Mouse (Mus musculus): ENCODE results near the gene Cd177. TPM values are rescaled to one million over a fixed set of nuclear protein-coding genes. Genes with fewer than 3 reads are reported as not detected.

Gene Cd177
- 20.4 and 31.4 TPM in 2 replicates for polyA plus RNA-seq (2012; rRNA removed)

GRCm38 (mm10) chr7:24760211-24760610 lies at the start of gene Cd177:
Gene Cd177 (minus strand): TSS chr7:24760311.

GRCm38 (mm10) chr7:24776918-24777317 lies 16.8 kb upstream of the Cd177 start, which contains the start of gene Ceacam10:
Gene Ceacam10 (plus strand): TSS chr7:24777206.

GRCm38 (mm10) chr7:24726808-24727207 lies 33.3 kb downstream of the Cd177 start, which contains the start of gene Gm4763:
Gene Gm4763 (minus strand): TSS chr7:24726908.

GRCm38 (mm10) chr7:24708832-24709292 lies 51.2 kb downstream of the Cd177 start, which contains the start of gene BC049730:
Gene BC049730 (plus strand): TSS chr7:24709242.

Other genes starting within 250 kb of the Cd177 start
- gene AC161166.1, start 247.9 kb downstream of the Cd177 start, polyA plus RNA-seq (2012; rRNA removed), result not detected in 2 replicates
- 2.9 and 3.0 TPM in 2 replicates for gene Irgq, start 229.6 kb downstream of the Cd177 start, polyA plus RNA-seq (2012; rRNA removed)
- gene Pinlyp, start 214.2 kb downstream of the Cd177 start, polyA plus RNA-seq (2012; rRNA removed), result 0.06 and 0.13 TPM in 2 replicates
- 18.1 and 22.4 TPM in 2 replicates for gene Xrcc1, start 214.0 kb downstream of the Cd177 start, polyA plus RNA-seq (2012; rRNA removed)
- 19.2 and 23.2 TPM in 2 replicates for gene Ethe1, start 172.8 kb downstream of the Cd177 start, polyA plus RNA-seq (2012; rRNA removed)
- 0.02 and 0.05 TPM in 2 replicates for gene Zfp575, start 172.7 kb downstream of the Cd177 start, polyA plus RNA-seq (2012; rRNA removed)
- 1.6 and 1.8 TPM in 2 replicates for gene Phldb3, start 149.5 kb downstream of the Cd177 start, polyA plus RNA-seq (2012; rRNA removed)
- gene Lypd3, start 123.8 kb downstream of the Cd177 start, polyA plus RNA-seq (2012; rRNA removed), result 0.01 and 0.02 TPM in 2 replicates
- not detected in 2 replicates for gene Tex101, start 83.6 kb downstream of the Cd177 start, polyA plus RNA-seq (2012; rRNA removed)
- gene BC049730, start 51.1 kb downstream of the Cd177 start, polyA plus RNA-seq (2012; rRNA removed), result not detected in 2 replicates
- gene Gm4763, start 33.4 kb downstream of the Cd177 start, polyA plus RNA-seq (2012; rRNA removed), result not detected in 2 replicates
- 7.0 and 7.4 TPM in 2 replicates for gene Ceacam10, start 16.9 kb upstream of the Cd177 start, polyA plus RNA-seq (2012; rRNA removed)
- gene Gm9844, start 101.9 kb upstream of the Cd177 start, polyA plus RNA-seq (2012; rRNA removed), result 3.8 and 4.1 TPM in 2 replicates
- gene Lypd4, start 109.6 kb upstream of the Cd177 start, polyA plus RNA-seq (2012; rRNA removed), result not detected in 2 replicates
- gene Dmrtc2, start 109.7 kb upstream of the Cd177 start, polyA plus RNA-seq (2012; rRNA removed), result not detected in 2 replicates
- 500 and 552 TPM in 2 replicates for gene Rps19, start 124.1 kb upstream of the Cd177 start, polyA plus RNA-seq (2012; rRNA removed)
- 15.1 and 20.2 TPM in 2 replicates for gene Cd79a, start 137.1 kb upstream of the Cd177 start, polyA plus RNA-seq (2012; rRNA removed)
- 42.5 and 57.9 TPM in 2 replicates for gene Arhgef1, start 142.6 kb upstream of the Cd177 start, polyA plus RNA-seq (2012; rRNA removed)
- gene Gm4881, start 184.2 kb upstream of the Cd177 start, polyA plus RNA-seq (2012; rRNA removed), result not detected in 2 replicates
- 84.6 and 89.7 TPM in 2 replicates for gene Rabac1, start 212.4 kb upstream of the Cd177 start, polyA plus RNA-seq (2012; rRNA removed)
- gene Atp1a3, start 245.6 kb upstream of the Cd177 start, polyA plus RNA-seq (2012; rRNA removed), result 0.66 and 0.78 TPM in 2 replicates

Data from liver, embryonic 18 days (tissue).